Mouse (Mus musculus) megakaryocyte-erythroid progenitor cell, adult 5-6 weeks (primary cell): ENCODE measurements around the gene Slc15a2. TPM values are rescaled to one million over a fixed set of nuclear protein-coding genes. Genes with fewer than 3 reads are reported as not detected.
A peak's percentile ranks its signal among the peaks of the same experiment; 100 is the strongest.

Experiments used
- ATAC-seq: replicated peaks from 2 replicates; pipeline ENCODE4 v1.8.0; 2016; ENCODE audit warnings: mild to moderate bottlenecking, inconsistent platforms; ENCODE audit not compliant: severe bottlenecking, poor library complexity, low FRiP score, low TSS enrichment
- total RNA-seq, 2 experiments: library from RNA; stranded (forward) in 1 of 2; stranded (reverse) in 1 of 2; fragments of 200-1000, 215-1000 nt in 1 of 2; fragments of >200 nt in 1 of 2; fragmentation: Nextera tagmentation in 1 of 2; gene quantifications; 2 replicates each; pipeline ENCODE4 v1.2.3; 2014 to 2017

The Slc15a2 gene
- total RNA-seq (2014; fragmentation: Nextera tagmentation), result 18.1 and 27.1 TPM in 2 replicates
- total RNA-seq (2017), result 13.7 and 28.6 TPM in 2 replicates

DNA sequence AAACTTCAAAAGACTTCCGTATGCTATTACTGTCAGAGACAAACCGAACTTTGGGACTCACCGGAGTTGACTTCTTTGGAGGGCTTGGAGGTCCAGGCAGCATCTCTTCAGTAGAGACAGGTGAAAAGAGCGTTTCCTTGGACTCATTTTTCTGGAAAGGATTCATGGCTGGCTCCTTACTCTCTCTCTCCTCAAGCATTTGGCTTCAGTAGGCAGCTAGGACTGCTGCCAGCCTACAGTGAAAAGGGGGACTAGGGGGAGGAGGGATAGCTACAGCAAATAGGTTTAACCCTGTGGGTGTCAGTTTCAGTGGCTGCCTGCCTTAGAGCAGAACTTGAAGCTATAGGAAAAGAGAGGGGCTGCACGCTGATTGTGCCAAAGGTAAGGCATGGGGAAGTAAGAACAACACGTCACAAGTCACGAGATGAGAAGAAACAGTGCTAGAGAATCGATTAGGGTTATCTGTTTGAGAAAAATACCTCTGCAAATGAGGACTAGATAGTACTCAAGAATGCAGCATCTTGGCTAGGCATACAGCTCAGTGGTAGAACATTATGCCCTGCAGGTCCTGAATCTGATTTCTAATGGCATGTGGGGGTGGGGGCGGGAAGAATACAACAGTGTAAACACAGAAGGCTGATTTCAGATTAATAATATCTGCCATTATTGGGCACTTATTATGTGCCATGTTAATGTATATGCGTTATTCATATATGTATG, at the start of gene Slc15a2:
Gene Slc15a2, minus strand, starts transcription at position 369 of the 720 bp plus-strand sequence.
- no peak for ATAC-seq

DNA sequence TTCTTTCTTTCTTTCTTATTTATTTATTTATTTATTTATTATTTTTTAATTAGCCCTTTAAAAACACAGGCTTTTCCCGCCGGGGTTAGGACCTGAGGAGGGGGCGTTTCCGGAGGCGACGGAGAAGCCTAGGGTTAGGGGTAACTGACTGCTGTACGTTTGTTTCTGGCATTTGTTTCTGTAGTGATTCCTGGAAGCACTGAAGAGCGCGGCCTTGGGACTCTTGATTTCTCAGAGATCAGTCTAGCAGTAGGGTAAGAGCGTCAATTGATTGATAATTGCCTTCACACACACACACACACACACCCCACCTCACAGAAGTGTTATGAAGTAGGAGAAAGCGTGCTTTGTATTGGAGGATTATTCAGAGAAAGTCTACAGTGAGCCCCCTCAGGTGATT, 44.1 kb upstream of the Slc15a2 start:
- no peak for ATAC-seq

DNA sequence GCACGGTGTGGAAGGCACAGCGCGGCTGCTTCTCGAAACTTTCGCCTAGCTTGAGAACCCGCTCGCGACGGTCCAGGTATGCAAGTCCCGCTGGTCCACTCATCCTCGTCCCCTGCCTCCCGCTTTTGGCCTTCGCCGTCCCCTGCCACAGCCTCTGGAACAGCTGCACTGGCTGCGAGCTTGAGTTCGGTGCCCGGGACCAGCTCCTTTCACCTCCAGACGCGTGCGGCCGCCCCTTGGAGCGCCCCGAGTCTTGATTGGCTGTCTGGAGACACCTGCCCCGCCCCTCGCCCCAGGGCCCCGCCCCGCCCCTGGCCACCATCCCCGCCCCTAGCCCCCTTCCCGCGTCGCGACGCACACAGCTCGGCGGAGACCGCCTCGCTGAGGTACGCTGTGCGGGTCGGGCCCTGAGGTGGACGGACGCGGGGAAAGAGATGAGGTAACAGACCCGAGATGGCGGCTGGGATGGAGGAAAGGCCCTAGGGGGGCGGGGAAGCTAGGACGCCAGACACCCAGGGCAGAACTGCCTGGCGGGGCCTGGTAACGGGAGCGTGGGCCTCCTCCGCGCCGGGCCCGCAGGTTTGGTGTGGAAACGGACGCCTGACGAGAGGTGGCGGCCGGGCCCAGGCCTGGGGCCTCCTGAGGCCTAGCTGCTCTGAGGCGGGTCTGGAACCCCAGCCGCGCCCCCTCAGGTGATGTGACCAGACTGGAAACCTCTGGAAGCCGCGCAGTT, 43.5 kb upstream of the Slc15a2 start, which contains the start of gene Iqcb1:
Gene Iqcb1, plus strand, starts transcription at position 332 of the 733 bp plus-strand sequence.
- peak; percentile 99 for ATAC-seq

DNA sequence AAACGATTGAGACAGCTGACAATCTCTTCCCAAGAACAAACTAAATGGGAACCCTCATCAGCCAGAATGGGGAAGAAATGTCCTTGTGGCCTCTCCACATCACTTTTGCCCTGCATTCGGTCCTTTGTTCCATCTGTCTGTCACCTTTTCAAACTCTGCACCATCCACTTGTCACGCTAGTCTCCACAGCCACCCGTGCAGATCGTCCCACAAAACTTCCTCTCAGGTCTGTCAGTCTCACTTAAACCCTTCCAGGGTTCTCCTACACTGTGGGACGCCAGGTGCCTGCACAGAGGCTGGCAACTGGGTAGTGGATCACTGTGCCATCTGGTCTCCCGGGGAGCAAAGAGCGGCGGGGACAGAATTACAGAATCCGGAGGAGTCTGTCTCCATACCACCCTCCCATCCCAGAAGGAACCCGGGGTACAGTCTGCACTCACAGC, 42.9 kb upstream of the Slc15a2 start:
- peak; percentile 66 for ATAC-seq

DNA sequence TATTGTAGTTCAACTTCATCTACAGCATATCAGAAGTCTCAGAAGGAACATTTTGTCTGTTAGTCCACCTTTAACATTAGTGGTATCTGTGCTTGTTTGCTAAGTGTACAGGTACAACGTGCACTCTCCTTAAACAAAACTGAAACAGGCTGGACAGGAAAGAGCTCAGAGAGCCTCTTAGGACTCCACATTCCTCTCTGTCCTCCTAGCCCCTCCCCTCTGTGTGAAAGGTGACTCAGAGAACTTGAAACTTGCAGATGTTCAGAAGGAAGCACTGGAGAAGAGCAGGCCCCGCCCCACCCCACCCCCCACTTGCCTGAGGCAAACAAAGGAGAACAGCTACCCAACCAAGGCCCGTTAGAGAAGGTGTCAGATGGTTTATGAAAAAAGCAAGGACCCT, 36.7 kb upstream of the Slc15a2 start:
- no peak for ATAC-seq

DNA sequence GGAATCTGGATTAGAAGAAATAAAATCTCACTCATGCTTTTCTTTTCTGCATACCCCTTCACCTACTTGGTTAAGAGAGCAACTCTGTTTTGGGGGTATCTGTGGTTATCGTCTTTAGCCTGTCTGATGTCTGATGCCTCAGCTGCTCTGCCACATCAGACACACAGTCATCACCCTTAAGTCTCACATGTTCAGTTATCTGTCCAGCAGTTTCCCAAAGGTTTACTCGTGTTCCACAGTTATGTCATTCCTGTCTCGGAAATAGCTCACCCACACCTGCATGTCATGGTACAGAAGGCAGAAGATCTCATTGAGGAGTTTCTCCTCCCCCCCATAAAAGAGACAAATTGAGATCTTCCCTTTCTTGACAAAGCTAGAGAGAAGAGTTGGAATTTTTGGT, 36.0 kb upstream of the Slc15a2 start:
- no peak for ATAC-seq

DNA sequence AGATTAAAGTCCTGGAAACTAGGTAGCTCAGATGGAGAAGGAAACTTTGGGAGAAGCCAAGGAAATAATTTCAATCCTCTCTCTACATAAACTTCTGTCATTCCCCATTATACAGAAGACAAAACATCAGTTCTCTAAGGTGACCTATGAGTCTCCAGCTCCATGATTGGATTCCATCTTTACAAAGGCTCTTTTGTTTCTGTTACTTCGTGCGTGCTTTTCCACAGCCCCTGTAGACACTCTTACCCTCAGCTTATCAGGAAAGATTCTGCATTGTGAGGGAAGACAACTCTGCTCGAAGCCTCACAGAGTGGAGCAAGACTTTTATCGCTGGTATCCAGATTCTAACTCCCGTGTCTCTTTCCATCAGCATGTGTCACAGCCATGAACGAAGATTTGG, 35.3 kb upstream of the Slc15a2 start:
- ATAC-seq, result no peak

DNA sequence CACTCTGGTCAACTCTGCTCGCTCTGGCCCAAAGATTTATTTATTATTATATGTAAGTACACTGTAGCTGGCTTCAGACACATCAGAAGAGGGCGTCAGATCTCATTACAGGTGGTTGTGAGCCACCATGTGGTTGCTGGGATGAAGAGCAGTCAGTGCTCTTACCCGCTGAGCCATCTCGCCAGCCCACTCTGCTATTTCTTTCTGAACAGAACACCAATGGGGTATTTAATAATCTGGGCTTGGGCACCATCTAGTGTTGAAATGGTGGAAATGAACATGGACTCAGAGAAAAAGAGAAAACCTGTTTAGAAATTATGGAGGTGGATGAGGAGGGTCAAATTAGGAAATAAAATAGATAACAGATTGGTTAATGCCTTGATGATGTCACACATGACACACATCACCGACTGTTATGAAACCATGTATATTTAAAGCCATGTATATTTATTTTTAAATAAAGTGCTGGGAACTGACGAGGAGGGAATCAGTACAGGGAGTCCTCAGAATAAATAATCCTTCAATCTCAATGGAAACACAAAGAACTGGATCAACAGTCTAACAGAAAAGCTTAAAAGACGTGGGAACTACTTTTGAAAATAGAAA, 32.7 kb upstream of the Slc15a2 start:
- ATAC-seq, result peak; percentile 98

DNA sequence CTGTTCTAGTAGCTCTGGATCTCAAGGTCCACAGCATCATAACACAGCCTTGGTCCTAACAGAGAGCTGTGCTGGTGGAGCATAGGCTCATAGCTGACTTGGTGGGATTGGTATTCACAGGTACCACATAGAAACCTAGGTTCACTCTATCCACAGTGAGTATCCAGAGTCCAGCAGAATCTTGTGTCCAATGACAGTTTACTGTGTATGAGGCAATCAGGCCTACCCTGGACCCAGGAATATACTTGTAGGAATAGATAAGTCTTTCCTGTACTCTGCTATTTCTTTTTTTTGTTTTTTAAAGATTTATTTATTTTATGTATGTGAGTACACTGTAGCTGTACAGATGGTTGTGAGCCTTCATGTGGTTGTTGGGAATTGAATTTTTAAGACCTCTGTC, 32.2 kb upstream of the Slc15a2 start:
- ATAC-seq, result no peak

DNA sequence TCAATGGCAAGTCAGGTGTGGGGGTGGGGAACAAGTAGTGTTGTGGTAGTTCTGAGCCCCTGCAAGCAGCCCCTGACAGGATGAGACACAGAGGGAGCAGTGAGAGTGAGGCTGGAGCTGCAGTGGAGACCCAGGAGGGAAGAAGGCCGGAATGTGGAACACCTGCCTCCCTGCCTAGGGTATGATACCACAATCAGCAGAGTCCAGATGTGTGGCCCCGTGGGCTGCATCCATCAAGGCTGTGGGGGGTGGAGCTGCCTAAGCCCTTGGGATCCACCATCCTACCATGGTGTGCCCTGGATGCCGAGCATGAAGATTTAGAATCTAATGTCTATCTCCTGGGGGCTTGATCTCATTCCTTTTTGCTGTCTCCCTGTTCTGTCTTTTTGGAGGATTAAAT, 28.9 kb upstream of the Slc15a2 start:
- ATAC-seq, result 0 out of 2 replicates have a peak, but pooled peaks have one; percentile 13

DNA sequence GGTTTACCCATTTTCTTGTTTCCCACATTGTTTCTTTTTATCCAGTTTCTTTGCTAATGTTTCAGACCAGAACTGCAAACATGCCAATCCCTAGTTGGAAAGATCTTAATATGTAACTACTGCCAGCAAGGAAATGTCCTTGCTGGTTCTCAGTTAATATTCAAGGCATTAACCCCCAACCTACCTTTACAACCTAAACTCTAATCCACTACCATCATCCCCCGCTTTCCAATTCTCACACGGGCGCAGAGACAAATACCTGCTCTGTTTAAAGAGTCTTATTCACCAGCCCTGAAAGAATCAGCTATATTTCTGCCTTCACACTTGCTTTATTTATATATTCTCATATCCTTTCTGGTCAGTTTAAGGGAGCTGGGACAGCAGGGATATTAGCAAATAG, 23.9 kb upstream of the Slc15a2 start:
- ATAC-seq, result no peak

DNA sequence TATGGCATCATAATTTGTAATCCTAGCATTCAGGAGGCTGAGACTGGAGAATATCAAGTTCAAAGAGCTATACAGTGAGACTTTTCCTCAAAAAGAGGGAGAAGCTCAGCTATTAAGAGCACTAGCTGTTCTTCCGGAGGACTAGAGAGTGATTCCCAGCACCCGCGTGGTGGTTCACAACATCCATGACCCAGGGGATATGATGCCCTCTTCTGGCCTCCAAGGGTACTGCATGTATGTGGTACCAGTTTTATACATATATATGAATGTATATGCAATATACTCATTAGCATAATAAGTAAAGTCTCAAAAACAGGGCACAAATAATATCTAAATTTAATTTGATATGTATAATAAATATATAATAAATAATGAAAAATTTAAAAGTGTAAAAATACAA, 17.6 kb upstream of the Slc15a2 start:
- no peak for ATAC-seq

DNA sequence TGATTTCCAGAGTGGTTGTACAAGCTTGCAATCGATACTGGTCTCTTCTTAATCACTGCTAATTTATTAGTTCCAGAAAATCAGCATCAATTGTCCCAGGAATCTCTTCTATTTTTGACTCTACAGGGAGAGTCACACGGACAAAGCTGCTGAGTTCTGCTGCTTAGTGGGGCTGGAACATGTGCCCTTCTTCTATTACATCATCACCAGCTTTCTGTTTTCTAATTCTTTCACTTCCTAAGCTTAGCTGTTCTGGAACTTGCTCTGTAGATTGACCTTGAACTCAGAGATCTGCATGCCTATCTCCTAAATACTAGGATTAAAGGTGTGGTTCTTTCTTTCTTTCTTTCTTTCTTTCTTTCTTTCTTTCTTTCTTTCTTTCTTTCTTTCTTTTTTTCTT, 13.6 kb upstream of the Slc15a2 start:
- no peak for ATAC-seq

DNA sequence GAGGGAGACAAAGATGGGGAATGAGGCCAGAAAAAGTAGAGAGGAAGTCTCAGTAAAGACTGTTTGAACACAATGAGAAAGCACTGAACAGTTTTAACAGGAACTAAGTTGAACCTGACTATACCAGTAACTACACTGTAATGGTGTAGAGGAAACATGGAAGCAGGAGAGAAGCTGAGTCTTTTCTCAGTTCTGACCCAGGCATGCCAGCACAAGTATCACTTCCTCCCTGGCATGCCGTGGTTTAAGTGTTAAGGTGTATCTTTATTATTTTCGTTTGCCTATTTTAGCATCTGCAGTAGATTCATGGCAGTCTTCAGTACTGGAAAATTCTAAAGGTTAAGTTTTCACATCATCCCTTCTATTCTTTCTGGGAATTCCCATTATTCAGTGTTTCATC, 10.2 kb upstream of the Slc15a2 start:
- ATAC-seq, result no peak

DNA sequence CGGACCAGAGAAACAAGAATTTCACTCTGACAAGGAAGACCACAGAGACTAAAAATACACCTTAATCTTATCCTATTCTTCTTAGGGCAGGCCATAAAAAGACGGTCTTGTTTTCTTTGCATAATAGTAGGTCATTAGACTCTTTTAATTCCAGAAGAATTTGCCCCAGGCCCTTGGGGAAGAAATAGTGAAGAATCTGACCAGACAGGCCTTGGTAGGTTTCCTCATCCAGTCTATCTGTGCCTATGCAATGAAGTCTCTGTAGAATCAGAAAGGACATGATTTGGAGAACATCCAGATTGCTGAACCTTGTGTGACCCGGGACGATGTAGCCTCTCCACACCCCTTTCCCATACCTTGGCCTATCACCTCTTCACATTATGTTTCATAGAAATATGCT, 5.4 kb upstream of the Slc15a2 start:
- ATAC-seq, result no peak

DNA sequence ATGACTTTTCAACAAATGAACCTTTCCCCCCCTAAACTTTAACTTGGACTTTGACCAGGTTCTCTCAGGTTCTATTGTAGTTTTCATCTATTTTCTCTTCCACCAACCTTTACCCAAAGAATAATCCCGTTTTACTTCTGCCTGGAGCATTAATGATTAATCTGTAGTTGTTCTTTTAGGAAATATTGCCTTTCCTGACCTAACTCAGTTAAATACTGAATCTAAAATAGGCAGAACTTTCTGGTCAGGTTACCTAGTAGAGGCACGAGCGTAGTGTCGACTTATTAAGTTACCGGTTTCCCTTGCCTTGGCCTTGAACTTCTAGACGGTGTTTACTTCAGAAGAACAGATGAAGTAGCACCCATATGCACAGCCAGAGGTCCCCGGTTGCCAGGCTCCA, 1.7 kb upstream of the Slc15a2 start:
- no peak for ATAC-seq

DNA sequence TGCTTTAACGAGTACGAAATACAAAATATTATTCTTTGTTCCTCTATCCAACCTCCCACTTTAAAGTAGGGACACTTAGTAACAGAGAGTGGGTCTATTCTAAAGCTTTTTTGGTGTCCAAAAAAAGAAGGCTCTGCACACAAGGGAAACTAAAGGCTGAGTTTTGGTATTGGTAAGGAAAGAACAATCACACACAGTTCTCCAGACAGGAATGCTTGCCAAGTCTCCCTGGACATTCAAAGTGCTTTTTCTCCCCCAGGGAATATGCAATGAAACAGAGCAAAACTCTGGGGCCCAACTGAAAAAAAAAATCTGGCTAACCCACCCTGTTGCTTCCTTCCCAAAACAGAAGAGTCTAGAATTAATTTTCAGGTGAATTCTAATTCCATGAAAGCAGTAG, 616 bp downstream of the Slc15a2 start:
- ATAC-seq, result no peak

DNA sequence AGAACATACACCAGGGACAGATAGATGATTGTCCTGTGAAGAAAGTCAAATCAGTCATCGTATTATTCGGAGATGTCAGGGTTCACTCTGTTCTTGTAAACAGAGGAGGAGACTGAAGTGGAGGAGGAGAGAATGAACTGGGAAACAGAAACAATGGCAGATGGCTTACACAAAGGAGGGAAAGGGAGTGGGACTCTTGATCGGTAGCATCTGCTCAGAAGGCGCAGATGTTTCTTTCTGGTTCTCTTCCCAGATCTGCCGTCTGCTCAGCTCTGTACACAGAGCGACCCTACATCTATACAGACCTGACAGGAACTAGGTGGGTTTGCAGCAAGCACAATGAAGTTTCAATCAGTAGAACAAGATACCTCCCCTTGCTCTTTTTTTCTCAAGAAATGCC, 9.1 kb downstream of the Slc15a2 start:
- ATAC-seq, result no peak

DNA sequence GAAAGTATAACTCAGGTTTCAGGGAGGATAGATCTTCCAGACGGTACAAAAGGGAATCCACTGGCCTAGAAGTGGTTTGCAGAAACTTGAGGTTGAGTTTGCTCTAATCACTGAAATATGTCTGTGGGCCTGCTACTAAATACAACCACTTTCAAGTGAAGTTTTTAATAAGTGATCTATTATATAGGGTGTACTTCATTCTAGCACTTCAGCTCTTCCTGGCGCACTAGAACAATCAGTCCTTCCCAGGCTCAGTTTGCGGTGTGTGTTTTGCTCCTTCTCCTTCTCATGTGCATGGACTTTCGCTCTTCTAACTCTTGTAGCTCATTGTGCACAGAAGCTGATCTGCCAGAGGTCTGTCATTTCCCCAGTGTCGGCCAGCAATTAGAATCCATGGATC, 11.8 kb downstream of the Slc15a2 start:
- ATAC-seq, result no peak

DNA sequence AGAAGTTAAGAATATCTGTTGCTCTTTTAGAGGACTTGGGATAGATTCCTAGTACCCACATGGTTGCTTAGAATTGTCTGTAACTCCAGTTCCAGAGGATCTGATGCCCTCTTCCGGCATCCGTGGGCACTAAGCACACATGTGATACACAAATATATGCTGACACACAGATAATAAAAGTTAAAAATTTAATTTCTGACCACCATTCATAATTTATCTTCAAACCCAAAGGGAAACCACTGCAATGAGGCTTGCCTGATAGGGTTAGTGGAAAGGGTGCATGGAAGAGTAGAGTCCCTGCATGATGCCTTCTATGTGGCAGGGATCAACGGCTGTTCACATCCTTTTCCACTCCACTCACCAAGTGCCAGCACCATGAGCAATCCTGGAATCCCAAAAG, 13.1 kb downstream of the Slc15a2 start:
- ATAC-seq, result no peak

DNA sequence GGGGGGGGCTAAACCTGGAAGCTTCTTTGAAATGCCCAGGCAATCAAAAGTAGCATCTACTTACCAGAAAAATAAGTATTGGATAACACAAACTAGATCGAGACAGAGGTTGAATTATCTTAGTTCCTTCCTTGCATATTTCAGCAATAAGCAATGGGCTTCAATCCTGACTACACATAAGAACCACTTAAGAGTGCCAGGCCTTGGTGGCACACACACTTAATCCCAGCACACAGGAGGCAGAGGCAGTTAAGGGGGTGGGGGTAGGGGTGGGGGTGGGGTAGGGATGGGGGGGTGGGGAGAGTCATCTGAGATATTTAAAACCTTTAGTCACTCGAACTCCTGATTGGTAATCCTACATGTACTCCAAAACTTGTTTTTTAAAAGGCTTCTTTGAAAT, 13.5 kb downstream of the Slc15a2 start:
- ATAC-seq, result no peak
